Mouse (Mus musculus): ENCODE results near the gene Nav3.

Gene Nav3

DNA sequence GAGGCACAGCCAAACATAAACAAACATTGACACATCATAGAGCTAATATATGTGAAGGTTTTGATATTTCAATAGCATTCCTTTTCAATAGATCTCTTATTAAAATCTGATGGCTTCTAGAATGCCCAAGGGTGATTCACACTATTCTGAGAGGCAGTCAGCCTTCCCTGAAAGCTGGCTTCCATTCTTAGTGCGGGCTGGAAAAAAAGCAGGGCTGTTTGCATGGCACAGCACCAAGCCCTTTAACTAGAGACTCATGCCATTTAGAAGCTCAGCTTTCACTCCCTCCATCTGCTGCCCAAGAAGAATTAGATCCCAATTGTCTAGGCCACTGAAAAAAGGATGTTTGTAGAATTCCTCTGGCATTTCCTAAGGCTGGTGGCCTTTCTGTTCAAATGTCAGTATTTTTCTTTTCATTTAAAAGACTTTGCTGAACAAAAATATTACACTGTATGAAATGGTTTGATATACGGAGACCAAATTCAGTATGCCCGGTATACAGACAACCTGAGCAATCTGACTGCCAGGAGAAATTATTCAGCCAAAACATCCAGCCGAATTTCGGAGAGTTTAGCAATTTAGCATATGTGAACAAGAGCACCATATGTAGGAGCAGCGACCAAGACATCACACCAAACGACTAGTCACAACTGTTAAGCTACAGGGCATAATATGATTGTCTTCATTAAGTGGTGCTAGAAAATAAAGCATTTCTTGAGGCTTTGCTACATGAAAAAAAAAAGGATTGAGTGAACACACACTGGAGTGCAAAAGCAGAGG lies 263.8 kb downstream of the Nav3 start:
- DNase-seq (ENCODE audit: low read depth, low spot score): no peak

DNA sequence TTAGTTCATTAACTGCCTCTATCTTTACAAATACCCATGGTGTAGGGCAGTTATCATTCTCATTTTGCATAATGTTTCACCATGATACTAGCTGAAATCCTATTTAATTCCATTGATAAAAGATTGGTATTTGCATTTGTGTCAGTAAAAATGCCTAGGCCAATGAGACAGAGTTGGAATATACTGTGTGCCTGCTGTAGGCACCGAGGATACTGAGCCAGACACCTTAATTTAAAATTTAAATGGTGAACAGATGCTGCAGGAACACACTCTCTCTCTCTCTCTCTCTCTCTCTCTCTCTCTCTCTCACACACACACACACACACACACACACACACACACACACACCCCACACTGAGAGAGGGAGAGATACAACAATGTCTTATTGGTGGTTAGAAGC lies 269.8 kb downstream of the Nav3 start:
- DNase-seq (ENCODE audit: low read depth, low spot score): no peak

DNA sequence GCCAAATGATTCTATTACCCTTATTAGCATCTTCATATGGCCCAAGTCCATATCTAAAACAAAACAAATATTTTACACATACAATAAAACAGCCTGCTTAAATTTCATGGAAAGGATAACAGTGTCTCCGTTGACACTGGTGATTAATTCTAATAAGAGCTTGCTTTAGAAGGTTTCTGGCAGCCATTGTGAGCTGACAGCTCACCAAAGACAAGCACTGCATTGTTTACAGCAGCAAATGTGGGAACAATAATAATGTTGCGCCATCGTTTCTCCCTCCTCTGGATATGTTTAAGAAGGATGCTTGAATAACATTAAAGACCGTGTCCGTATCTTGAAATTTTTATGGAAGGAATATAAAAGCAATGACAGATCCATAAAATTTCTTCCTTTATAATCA lies 280.1 kb downstream of the Nav3 start:
- no peak for DNase-seq (ENCODE audit: low read depth, low spot score)

- no peak for DNase-seq (ENCODE audit: low read depth, low spot score)
Measured at GRCm38 (mm10) chr10:110169416-110169815, 286.6 kb downstream of the Nav3 start.

- DNase-seq (ENCODE audit: low read depth, low spot score): no peak
Measured at GRCm38 (mm10) chr10:110168892-110169291, 287.1 kb downstream of the Nav3 start.

GRCm38 (mm10) chr10:110162596-110162995 lies 293.4 kb downstream of the Nav3 start:
- DNase-seq (ENCODE audit: low read depth, low spot score): no peak

- DNase-seq (ENCODE audit: low read depth, low spot score): peak; percentile 53
Measured at GRCm38 (mm10) chr10:110160894-110161293, 295.1 kb downstream of the Nav3 start.

DNA sequence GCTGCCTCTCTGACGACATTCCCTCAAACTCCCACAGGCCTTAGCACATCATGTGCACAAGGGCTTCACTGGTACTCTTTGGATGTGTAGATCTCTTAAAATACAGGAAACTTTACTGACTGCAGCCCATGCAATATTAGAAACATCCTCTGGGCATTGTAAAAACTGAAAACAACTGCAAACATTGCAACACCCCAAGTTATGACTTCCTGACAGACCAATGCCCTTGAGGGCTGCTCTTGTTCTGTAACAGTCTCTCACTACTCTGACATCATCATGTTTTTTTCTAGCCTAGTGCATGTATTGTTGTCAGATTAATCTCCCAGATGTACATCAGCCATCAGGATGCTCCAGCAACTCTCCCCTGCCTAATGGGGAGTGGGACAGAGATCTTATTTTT lies 296.5 kb downstream of the Nav3 start:
- peak; percentile 4 for DNase-seq (ENCODE audit: low read depth, low spot score)

- no peak for DNase-seq (ENCODE audit: low read depth, low spot score)
Measured at GRCm38 (mm10) chr10:110158122-110158521, 297.9 kb downstream of the Nav3 start.

DNA sequence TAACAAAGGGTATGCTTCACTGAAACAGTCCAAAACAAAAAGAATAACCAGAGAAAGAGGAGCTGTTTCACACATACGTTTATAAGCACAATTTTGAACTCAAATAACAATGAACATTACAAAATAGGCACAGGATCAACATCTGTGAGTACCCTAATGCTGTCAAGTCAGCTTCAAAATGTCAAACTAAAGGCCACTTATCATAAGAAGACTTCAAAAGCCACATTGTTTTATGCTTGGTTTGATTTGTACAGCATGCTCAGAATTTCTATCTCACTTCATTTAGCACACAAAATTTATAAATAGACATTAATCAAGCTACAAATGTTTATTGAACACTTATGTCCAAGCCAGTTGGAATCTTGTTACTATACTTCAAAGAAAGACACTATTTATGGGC lies 299.6 kb downstream of the Nav3 start:
- DNase-seq (ENCODE audit: low read depth, low spot score): no peak

DNA sequence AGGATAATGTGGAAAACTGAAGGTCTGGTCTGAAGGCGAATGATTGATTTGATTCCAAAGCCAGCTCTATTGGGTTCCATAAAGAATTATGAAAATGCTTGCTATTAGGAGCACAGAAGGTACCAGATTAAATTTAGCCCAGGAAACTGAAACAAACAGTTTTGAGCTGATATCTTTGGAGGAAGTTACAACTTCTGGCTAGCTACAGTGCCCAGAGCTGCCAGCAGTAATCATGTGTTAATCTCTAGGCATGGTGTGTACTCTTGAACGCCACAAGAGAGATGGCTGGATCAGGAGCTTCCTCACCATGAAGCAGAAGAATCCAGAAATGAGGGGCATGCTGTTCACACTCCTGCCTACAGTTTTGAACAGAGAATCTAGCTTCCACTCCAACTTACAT lies 300.5 kb downstream of the Nav3 start:
- DNase-seq (ENCODE audit: low read depth, low spot score): no peak

GRCm38 (mm10) chr10:110154873-110155237 lies 301.1 kb downstream of the Nav3 start:
- no peak for DNase-seq (ENCODE audit: low read depth, low spot score)

DNA sequence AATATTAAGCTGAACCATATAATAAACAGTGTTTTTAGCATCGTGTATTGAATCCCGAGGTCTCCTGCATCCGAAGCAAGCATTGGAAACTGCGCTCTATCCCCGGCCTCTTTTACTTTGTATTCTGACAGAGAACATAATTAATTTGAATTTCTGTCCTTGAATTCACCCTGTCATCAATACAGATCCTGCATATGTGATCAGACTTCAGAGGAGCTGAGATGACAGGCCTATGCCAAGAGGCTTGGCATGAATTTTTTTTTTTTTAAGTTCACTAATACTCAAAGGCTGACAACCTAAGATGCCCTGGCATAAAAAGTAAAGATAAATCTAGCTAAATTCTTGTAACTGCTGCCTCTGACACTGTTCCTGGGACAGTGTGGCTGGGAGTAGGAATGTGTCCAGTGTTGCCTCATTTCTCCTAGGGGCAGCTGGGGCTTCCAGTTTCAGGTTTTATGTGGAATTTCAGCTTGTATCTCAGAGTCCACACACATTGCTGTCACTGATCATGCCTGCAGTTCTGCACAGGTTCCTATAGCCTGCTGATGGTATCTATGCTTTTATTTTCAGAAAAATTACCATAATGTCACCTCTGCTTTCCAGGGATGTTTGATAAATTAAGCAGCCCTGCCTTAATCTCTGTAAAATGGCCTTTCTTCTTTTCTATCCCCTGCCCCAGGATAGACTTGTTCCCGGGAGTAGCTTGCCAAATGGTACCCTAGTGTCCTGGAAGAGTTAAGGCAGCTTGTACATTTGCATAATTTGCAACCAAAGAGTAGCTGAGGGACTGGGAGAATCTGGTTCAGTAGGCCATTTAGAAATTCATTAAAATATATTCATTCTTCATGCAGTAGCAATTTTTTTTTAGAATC lies 301.8 kb downstream of the Nav3 start:
- DNase-seq (ENCODE audit: low read depth, low spot score): no peak

DNA sequence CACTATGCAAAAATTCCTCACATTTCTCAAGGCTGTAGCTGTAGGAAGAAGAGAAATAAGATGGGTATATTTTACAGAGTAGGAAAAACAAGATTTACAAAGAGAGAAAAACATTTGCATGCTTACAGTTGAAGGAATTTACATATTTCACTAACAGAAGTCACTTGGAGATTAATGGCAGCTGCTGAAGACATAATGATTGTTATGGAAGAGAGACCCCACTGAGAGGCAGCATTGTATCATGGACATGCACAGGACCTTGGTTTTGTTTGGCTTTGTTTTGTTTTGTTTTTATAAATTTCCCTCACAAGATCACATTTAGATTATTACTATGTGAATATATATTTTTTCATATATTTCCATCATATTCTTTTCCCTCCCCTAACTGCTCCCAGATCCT lies 335.4 kb downstream of the Nav3 start:
- no peak for DNase-seq (ENCODE audit: low read depth, low spot score)

GRCm38 (mm10) chr10:110117341-110117740 lies 338.7 kb downstream of the Nav3 start:
- no peak for DNase-seq (ENCODE audit: low read depth, low spot score)

GRCm38 (mm10) chr10:110112669-110113458 lies 343.1 kb downstream of the Nav3 start:
- DNase-seq (ENCODE audit: low read depth, low spot score): no peak

DNA sequence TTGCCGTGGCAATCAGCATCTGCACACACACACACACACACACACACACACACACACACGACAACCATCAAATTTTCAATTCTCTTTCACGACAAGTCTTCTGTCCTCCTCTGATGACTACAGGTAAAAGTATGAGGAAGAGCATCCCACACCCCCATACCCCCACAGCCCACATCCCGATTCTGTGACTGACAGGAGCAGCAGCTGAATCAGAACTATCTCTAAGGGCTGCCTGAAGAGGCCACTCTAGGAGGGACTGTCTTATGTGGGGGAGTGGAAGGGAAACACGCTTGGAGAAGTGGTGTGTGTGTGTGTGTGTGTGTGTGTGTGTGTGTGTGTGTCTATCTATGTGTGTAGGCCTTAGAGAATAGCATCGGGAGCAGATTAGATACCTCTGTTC lies 352.7 kb downstream of the Nav3 start:
- no peak for DNase-seq (ENCODE audit: low read depth, low spot score)

GRCm38 (mm10) chr10:110102231-110102630 lies 353.8 kb downstream of the Nav3 start:
- DNase-seq (ENCODE audit: low read depth, low spot score): peak; percentile 5

DNA sequence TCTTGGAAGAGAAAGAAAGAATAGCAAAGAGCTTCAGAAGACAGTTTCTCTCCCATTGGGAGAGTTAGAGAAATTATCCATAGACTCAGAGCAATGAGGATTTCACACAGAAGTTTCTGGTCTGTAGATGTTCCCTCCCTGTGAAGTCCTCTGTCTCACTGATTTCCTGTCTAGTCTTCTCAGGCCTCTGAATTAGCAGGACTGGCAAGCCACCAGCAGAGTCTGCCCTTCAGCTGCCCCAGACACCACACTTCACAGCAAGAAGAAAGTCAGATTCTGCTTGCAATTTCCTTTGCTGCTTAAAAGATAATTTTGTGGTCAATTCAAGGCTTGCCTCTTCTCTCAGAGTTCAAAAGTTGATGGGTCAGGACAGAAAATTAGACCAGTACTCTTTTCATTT lies 361.6 kb downstream of the Nav3 start:
- no peak for DNase-seq (ENCODE audit: low read depth, low spot score)

DNA sequence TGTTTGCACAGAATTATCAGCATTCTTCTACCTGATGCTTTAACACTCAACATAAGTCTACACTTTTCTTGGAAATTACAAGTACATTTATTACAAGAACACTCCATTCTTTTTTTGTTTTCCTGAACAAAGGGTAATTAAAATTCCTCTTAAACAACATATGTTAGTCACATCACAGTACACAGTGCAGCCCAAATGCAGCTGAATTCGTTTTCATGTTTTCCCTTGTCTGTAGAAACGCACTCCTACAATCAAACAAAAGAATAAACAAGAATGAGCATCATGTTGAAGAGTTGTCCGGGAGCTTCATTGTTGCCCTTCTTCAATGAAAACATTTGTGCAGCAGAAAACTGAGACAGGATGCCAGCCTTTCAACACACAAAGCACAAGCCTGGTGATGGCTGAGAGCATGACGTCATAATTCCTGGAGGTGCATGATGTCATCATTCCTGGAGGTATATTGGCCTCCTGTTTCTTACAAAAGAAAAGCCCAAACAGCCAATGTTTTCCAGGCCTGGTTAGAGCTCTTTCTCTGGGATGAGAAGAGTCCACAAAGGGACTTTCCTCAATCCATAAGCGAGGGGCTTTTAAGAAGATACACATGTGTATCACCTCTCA lies 367.5 kb downstream of the Nav3 start:
- no peak for DNase-seq (ENCODE audit: low read depth, low spot score)

DNA sequence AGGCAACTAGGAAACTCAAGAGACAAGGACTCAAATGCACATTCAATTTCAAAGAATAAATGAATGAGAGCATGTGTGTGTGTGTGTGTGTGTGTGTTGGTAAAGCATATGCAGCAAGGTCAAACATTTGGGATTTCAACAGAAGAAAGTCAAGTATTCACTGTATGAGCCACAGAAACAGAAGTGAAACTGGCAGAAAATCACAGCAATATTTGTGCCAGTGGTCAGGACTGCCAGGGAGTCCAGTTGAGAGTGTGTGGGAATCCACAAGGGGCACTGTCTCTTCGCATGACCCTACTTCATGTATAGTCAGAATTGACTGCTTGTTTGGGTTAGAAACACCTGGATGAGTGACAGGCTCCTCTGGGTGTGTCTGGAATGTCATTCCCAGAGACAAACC lies 370.1 kb downstream of the Nav3 start:
- DNase-seq (ENCODE audit: low read depth, low spot score): no peak

GRCm38 (mm10) chr10:110085156-110085555 lies 370.8 kb downstream of the Nav3 start:
- peak; percentile 58 for DNase-seq (ENCODE audit: low read depth, low spot score)
